Mouse (Mus musculus): ENCODE measurements around the gene Hsd17b11. TPM values are rescaled to one million over a fixed set of nuclear protein-coding genes. Genes with fewer than 3 reads are reported as not detected.
"Not testable (repeated sequence)": the region's sequence is repeated elsewhere in the genome, so short reads cannot be mapped to it uniquely, and the experiment has no call there.

Gene Hsd17b11
- polyA plus RNA-seq, 1 experiment from 2014 or later: 1.7 TPM

- H3K36me3 ChIP-seq: no peaks in the 10 kb centered on the region
- no peak overlapping the region for H3K27ac ChIP-seq
- 53% methylated on average over 13 of the region's 13 CpGs for WGBS (ENCODE audit: insufficient replicate concordance)
- H3K27me3 ChIP-seq (replicated peaks): peaks cover 22% of the 10 kb centered on the region; the same call in 1 of the 2 replicates
- no peak overlapping the region for H3K9ac ChIP-seq
- no peak for ATAC-seq
- no peaks in the 10 kb centered on the region for H3K9me3 ChIP-seq (replicated peaks)
- H3K4me2 ChIP-seq: no peak overlapping the region
- no peaks in the 10 kb centered on the region for H3K4me1 ChIP-seq
- H3K4me3 ChIP-seq: no peak overlapping the region
Observed at GRCm38 (mm10) chr5:103972801-103973200, 48.9 kb downstream of the Hsd17b11 start.

GRCm38 (mm10) chr5:103972379-103972778 lies 49.3 kb downstream of the Hsd17b11 start:
- H3K9ac ChIP-seq: no peak overlapping the region
- no peak for ATAC-seq
- no peaks in the 10 kb centered on the region for H3K9me3 ChIP-seq (replicated peaks)
- peaks cover 22% of the 10 kb centered on the region; the same call in 1 of the 2 replicates for H3K27me3 ChIP-seq (replicated peaks)
- H3K27ac ChIP-seq: no peak overlapping the region
- peak overlapping the region; percentile 8; the same call in 1 of the 2 replicates for H3K4me3 ChIP-seq
- no peaks in the 10 kb centered on the region for H3K4me1 ChIP-seq
- 30% methylated on average over 19 of the region's 19 CpGs for WGBS (ENCODE audit: insufficient replicate concordance)
- no peaks in the 10 kb centered on the region for H3K36me3 ChIP-seq
- H3K4me2 ChIP-seq: peak overlapping the region; percentile 29; the same call in 1 of the 2 replicates

GRCm38 (mm10) chr5:103971051-103971450 lies 50.7 kb downstream of the Hsd17b11 start:
- WGBS (ENCODE audit: insufficient replicate concordance): 35% methylated on average over 5 of the region's 5 CpGs
- Histone ChIP-seq H3K27me3 (replicated peaks) (peaks cover 19% of the 10 kb centered on the region; the same call in 1 of the 2 replicates), H3K9ac (no peak overlapping the region), H3K4me1 (no peaks in the 10 kb centered on the region), H3K9me3 (replicated peaks) (no peaks in the 10 kb centered on the region), H3K27ac (no peak overlapping the region), H3K4me2 (no peak overlapping the region), H3K36me3 (no peaks in the 10 kb centered on the region), H3K4me3 (no peak overlapping the region)
- no peak for ATAC-seq

GRCm38 (mm10) chr5:103962935-103963429 lies 58.7 kb downstream of the Hsd17b11 start:
- Histone ChIP-seq H3K9ac (no peak overlapping the region), H3K4me3 (no peak overlapping the region), H3K27ac (no peak overlapping the region), H3K27me3 (replicated peaks) (no peaks in the 10 kb centered on the region; the same call in 1 of the 2 replicates), H3K36me3 (no peaks in the 10 kb centered on the region), H3K4me1 (no peaks in the 10 kb centered on the region), H3K4me2 (no peak overlapping the region), H3K9me3 (replicated peaks) (no peaks in the 10 kb centered on the region)
- WGBS (ENCODE audit: insufficient replicate concordance): 80% methylated on average over 1 of the region's 1 CpGs
- no peak for ATAC-seq

- Histone ChIP-seq H3K4me2 (no peak overlapping the region), H3K9ac (no peak overlapping the region), H3K4me3 (no peak overlapping the region), H3K4me1 (no peaks in the 10 kb centered on the region), H3K9me3 (replicated peaks) (no peaks in the 10 kb centered on the region), H3K27ac (no peak overlapping the region), H3K27me3 (replicated peaks) (no peaks in the 10 kb centered on the region), H3K36me3 (no peaks in the 10 kb centered on the region)
- 50% methylated on average over 5 of the region's 5 CpGs for WGBS (ENCODE audit: insufficient replicate concordance)
- no peak for ATAC-seq
Observed at GRCm38 (mm10) chr5:103954638-103955037, 67.1 kb downstream of the Hsd17b11 start.

GRCm38 (mm10) chr5:103953135-103954083 lies 68.3 kb downstream of the Hsd17b11 start:
- H3K9me3 ChIP-seq (replicated peaks): no peaks in the 10 kb centered on the region
- H3K36me3 ChIP-seq: no peaks in the 10 kb centered on the region
- H3K27ac ChIP-seq: no peak overlapping the region
- no peak overlapping the region for H3K4me2 ChIP-seq
- no peak for ATAC-seq
- H3K9ac ChIP-seq: no peak overlapping the region
- H3K4me1 ChIP-seq: no peaks in the 10 kb centered on the region
- 72% methylated on average over 10 of the region's 10 CpGs for WGBS (ENCODE audit: insufficient replicate concordance)
- H3K4me3 ChIP-seq: no peak overlapping the region
- H3K27me3 ChIP-seq (replicated peaks): no peaks in the 10 kb centered on the region

- WGBS (ENCODE audit: insufficient replicate concordance): 87% methylated on average over 15 of the region's 15 CpGs
- H3K4me1 ChIP-seq; ATAC-seq; H3K9me3 ChIP-seq (replicated peaks); H3K27me3 ChIP-seq (replicated peaks); H3K9ac ChIP-seq; H3K36me3 ChIP-seq; H3K4me2 ChIP-seq; H3K27ac ChIP-seq; H3K4me3 ChIP-seq: not testable (repeated sequence)
Observed at GRCm38 (mm10) chr5:103950138-103950537, 71.6 kb downstream of the Hsd17b11 start.

- no peaks in the 10 kb centered on the region for H3K36me3 ChIP-seq
- WGBS (ENCODE audit: insufficient replicate concordance): 62% methylated on average over 6 of the region's 6 CpGs
- ATAC-seq: no peak
- no peak overlapping the region for H3K9ac ChIP-seq
- no peak overlapping the region for H3K27ac ChIP-seq
- no peak overlapping the region for H3K4me3 ChIP-seq
- H3K27me3 ChIP-seq (replicated peaks): no peaks in the 10 kb centered on the region
- no peaks in the 10 kb centered on the region for H3K4me1 ChIP-seq
- H3K9me3 ChIP-seq (replicated peaks): no peaks in the 10 kb centered on the region
- no peak overlapping the region for H3K4me2 ChIP-seq
Observed at GRCm38 (mm10) chr5:103943183-103943582, 78.5 kb downstream of the Hsd17b11 start.

GRCm38 (mm10) chr5:103939856-103940255 lies 81.9 kb downstream of the Hsd17b11 start:
- Histone ChIP-seq H3K27me3 (replicated peaks) (no peaks in the 10 kb centered on the region), H3K4me1 (no peaks in the 10 kb centered on the region), H3K9ac (no peak overlapping the region), H3K4me2 (no peak overlapping the region), H3K9me3 (replicated peaks) (no peaks in the 10 kb centered on the region), H3K27ac (no peak overlapping the region), H3K36me3 (no peaks in the 10 kb centered on the region), H3K4me3 (no peak overlapping the region)
- 67% methylated on average over 1 of the region's 1 CpGs for WGBS (ENCODE audit: insufficient replicate concordance)
- ATAC-seq: no peak

Small RNAs within 50 kb of the gene (microRNA-seq; reads per million reads assigned to microRNA genes)
- 9.5 reads per million, percentile 21 among the genes with 10 or more reads in this experiment for gene Mir5619

Other genes starting within 250 kb of the Hsd17b11 start
- 2.1 and 2.4 TPM in 2 replicates for gene Klhl8, start 110.7 kb downstream of the Hsd17b11 start, polyA plus RNA-seq (2016; fragmentation: Nextera tagmentation; extraction: Ambion mirVana)
- gene Hsd17b13, start 44.5 kb downstream of the Hsd17b11 start, polyA plus RNA-seq (2016; fragmentation: Nextera tagmentation; extraction: Ambion mirVana): 0.17 and 0.21 TPM in 2 replicates
- 86.3 and 88.9 TPM in 2 replicates for gene Nudt9, start 24.4 kb upstream of the Hsd17b11 start, polyA plus RNA-seq (2016; fragmentation: Nextera tagmentation; extraction: Ambion mirVana)
- gene Gm17660, start 55.7 kb upstream of the Hsd17b11 start, polyA plus RNA-seq (2016; fragmentation: Nextera tagmentation; extraction: Ambion mirVana): not detected in 2 replicates
- gene Sparcl1, start 91.8 kb upstream of the Hsd17b11 start, polyA plus RNA-seq (2016; fragmentation: Nextera tagmentation; extraction: Ambion mirVana): 3.0 and 3.8 TPM in 2 replicates
- not detected in 2 replicates for gene Dspp, start 148.8 kb upstream of the Hsd17b11 start, polyA plus RNA-seq (2016; fragmentation: Nextera tagmentation; extraction: Ambion mirVana)
- 0.05 TPM in 1 of 2 replicates, not detected in the other for gene Dmp1, start 180.7 kb upstream of the Hsd17b11 start, polyA plus RNA-seq (2016; fragmentation: Nextera tagmentation; extraction: Ambion mirVana)

Measured in liver, embryonic 12.5 days (tissue).